Mouse (Mus musculus): ENCODE measurements around the gene Hip1r.

DNA sequence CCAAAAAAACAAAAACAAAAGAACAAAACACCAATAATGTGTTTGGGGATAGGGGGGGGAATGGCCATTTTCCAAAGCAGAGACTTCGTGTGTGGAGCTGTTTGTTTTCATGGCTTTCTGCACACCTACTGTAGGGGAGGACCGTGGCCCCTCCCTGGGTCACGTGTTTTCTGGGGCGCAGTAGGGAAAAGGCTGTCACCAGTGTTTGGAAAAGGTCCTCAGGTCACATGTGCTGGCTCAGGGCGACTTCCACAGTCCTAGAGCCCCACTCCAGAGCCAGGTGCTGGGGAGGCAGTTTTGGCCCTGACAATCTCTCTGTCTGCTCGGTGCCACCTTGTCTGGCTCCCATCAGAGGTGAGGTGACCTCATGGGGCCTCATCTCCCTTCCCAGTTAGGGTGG is 22.0 kb downstream of the Hip1r start:
- TF ChIP-seq POLR2A (IDR thresholded peaks at IDR 0.05; ENCODE audit: low read depth, low read length) (no peak), CTCF (conservative IDR thresholded peaks at IDR 0.05; ENCODE audit: insufficient read depth, insufficient read length, low read depth, low read length) (no peak)
